Mouse (Mus musculus): ENCODE measurements at regions not wholly inside any gene's neighbourhood (a gene's known extent, or its start where the extent isn't known, plus 50 kb on each side); places are given as distances from the start of the nearest gene placed in this dataset.

DNA sequence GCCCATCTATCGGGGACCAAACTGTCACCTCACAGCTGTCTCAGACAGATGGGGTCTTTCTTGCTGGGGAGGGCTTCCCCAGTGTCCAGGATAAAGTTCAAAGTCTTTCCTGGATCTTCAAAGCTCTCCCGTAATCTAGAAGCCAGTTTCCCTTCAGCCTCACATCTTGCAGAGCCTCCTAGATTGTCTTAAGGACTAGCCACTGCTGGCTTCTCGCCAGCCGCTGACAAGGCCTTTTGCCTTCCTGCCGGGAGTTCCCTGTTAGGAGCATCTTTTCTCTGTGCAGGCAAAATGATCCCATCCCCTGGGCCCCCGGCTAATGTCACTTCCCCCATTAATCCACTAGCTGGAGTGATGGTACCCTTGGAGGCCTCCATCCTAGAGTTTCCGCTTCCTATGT, 103.1 kb upstream of the 1600014C23Rik start:
- no peak for TF ChIP-seq POLR2A (IDR thresholded peaks at IDR 0.05; ENCODE audit: extremely low read depth, insufficient read depth, low read length)
- no peak for TF ChIP-seq CTCF (IDR thresholded peaks at IDR 0.05; ENCODE audit: extremely low read depth, insufficient read depth, low read length)
